Mouse (Mus musculus): Measurements from ENCODE around the gene Zdhhc21.

Zdhhc21 gene

DNA sequence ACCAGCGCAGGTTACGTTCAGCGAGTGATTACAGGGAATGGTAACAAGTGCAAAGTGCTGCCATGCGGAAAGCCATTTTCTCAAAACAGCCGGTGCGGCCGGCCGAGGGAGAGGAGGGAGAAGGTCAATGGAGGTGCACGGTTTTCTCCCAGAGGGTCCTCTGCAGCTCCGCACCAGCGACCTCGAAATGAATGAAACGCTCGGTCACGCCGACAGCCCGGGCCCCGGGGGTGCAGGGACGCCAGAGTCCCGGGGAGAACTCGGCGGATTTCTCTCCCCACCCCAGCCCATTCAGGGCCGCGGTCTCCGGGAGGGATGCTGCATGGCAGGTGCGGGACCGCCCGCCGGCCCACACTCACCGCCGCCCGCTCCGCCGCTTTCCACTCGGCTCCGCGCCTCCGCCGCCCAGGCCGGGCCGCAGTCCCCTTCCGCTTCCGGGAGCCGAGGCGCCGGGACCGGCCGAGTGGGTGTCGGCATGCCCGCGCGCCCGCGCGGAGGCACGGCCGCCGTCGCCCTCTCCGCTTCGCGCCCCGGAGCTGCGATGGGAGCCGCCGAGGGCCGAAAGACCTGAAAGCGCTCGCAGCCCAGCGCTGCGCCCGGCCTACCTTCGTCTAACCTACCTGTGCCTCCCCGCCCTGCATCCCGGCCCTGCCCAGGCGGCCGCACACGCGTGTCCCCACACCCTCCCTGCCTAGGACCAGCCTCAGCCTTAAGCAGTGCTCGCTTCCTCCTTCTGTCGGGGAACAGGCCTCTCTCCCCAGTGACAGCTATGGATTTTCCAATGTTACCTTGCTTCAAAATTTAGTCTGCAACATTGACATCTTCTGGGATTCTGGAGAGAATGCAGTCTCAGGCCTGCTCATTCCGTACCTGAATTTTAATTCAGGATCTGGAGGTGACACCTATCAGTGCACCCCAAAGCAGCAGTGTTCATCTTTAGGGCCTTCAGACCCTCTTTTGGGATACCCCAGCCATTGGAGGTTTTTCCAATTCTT, at the start of gene Zdhhc21:
Gene Zdhhc21, minus strand, starts transcription at position 828 of the 995 bp plus-strand sequence.
- peak; percentile 61 for DNase-seq (ENCODE audit: low read depth, low spot score)

DNA sequence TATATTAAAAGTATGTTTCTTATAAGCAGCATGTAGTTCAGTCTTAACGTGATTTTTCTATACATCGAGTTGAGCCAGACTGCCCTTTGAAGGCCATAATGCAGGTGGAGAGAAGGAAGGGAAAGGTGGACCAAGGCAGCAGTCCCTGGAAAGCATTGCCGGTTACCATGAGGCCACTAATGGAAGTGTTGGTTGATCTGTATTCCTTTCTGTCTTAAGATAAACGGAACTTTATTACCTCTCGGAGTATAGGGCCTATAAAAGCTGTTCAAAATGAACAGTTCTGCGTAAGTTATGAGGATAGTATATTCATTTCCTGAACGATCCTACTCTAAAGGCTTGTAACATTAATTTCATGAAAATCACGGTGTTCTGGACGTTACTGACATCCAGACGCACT, 35.5 kb upstream of the Zdhhc21 start:
- DNase-seq (ENCODE audit: low read depth, low spot score) = no peak

DNA sequence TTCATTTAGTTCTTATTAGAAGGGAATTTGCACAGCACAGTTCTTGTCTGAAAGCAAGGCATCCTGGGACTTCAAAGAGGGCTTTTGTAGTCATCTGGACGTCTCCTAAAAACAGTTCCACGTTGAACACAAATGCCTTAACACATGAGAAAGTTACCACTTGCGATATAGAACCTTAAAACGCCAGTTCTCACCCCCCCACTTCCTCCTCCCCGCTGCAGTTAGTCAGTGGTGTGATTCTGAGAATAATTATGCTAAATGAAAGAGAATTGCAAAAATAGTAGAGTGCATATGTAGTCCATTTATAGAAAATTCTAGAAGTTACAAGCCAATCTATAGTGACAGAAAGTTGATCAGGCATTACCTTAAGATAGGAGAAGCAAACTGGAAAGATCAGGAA, 32.5 kb upstream of the Zdhhc21 start:
- DNase-seq (ENCODE audit: low read depth, low spot score) = no peak

DNA sequence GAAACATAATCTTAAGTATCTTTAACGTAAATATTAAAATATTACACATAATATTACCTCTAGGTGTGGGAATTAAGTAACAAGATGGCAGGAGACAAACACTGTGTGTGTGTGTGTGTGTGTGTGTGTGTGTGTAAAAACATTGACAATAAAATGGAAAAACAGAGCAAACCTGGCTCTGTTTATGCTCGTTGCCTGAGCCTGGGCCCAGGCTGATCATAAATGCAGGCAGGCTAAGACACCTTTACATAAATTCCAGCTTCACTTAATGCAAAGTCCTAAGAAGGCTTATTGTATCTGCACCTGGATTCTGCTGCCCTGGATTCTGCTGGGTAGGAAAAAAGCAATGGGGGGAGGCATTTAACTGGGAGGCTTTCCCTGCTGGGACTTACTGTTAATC, 31.8 kb upstream of the Zdhhc21 start:
- no peak for DNase-seq (ENCODE audit: low read depth, low spot score)

DNA sequence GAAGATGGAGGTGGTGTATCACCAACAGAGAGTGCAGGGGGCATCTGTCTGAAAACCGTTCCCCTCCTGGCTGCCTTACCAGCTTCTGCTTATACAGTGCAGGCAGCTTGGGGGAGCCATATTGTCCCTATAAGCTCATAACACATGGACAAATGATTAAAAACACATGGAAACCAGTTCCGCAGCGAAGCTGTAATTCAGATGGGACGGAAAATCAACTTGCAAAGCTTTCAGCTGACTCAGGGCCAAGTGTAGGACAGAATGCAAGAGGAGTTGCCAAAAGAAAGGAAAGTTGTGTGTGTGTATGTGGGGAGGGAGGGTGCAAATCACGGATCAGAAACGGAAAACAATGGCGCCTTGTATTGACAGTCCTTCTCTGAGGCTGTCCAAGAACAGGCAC, 31.3 kb upstream of the Zdhhc21 start:
- no peak for DNase-seq (ENCODE audit: low read depth, low spot score)

DNA sequence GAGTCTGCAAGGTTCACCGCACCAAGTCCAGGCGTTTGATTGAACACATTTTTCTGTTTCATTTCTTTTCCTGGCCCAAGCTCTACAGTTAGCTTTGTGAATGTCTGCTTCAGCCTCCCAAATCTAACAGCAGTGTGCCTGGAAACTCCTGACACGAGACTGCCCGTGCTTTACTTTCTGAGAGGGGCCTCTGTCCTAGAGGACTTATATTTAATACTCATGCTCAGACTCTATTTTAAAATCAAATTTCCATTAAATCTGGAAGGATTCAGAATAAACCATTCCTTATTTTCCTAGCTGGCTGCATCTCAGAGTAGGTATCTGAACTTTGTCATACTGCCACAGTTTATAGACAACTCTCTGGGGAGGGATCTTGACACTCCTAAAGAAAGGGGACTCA, 30.8 kb upstream of the Zdhhc21 start:
- no peak for DNase-seq (ENCODE audit: low read depth, low spot score)

DNA sequence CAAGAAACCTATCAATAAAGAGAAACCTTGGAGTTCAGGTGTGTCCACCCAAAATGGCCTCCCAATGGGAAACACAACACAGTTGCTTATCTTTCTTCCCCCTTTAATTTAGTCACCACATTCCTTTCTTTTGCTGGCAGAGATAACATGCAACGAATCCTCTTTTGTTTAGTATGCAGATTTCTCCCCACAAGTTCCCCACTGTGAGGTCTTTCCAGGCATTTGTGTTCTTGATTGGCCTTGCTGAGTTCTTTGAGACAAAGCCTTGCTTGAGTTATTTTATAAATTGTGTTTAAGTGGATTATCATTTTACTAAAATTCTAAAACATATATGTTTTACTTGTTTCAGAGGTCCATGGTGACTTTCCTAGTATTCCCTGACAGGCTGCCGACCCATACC, 26.4 kb upstream of the Zdhhc21 start:
- DNase-seq (ENCODE audit: low read depth, low spot score) = no peak

DNA sequence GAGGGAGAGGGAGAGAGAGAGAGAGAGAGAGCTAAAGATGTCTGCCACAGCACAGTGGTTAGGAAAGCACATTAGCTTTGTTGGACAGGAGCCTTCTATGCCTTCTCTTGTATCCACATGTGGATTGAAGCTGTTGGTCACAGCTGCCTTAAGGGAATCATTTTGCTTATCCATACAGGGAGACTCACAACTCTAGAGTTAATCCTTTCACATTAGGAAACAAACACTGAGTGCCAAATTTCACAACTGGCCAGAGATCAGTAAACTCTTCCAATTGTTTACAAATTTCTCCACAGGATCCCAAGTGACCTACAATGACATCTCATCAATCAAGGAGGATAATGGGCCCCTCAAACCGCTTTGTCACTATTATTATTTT, 25.8 kb upstream of the Zdhhc21 start:
- DNase-seq (ENCODE audit: low read depth, low spot score) = no peak

DNA sequence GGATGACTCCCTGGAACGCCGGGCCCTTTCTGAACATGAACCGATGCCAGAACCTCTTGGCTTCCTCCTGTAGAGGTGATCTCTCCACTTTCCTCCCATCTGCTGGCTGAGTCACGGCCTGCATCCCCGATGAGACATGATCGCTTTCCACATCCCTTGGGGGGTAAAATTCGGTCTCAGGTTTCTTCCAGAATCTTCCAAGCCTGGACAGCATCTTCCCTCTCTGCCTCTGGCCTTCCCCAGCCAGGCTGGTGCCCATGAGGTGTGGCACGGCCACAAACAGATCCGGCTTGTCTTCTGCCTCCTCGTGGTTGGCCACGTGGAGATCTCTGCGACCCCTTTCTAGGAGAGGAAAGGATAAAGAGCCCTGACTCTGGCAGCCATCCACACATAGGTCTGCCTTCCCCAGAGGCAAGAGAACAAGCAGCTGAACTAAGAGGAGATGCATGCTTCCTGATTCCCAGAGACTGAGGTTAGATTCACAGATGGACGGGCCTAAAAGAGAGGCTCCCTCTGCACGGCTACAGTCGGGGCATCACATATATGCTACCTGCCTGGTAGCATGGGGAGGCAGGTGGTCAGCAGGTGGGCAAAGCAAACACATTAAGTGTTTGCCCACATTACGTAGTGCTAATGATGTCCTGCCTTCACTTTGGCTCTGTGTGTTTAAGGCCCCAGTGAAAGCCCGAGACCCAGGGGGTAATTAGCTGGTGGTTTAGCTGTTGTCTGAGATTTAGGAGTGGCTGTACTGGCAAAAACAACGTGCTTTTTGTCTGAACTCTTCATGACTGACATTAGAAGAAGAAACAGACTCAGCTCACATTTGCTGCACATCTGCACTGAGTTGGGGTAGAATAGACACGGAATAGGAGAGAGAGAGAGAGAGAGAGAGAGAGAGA, 25.1 kb upstream of the Zdhhc21 start, which contains the start of gene Cer1:
Gene Cer1, minus strand, starts transcription at position 513 of the 899 bp plus-strand sequence.
- DNase-seq (ENCODE audit: low read depth, low spot score) = no peak

DNA sequence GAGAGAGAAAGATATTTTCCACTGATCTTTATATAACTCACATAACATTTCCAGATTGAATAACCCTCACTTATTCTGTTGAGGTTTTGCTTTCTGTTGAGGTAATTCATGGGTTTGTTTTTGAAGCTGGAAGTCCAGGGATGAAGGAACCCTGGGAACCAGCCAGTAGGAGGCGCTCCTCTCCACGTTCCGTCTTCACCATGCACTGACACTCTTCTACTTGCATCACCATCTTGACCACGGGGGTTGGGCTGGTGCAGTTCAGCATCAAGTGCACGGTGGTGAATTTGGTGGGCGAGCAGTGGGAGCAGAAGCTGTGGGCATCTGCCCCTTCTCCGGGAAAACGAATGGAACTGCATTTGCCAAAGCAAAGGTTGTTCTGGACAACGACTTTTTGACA, 22.7 kb upstream of the Zdhhc21 start:
- no peak for DNase-seq (ENCODE audit: low read depth, low spot score)

DNA sequence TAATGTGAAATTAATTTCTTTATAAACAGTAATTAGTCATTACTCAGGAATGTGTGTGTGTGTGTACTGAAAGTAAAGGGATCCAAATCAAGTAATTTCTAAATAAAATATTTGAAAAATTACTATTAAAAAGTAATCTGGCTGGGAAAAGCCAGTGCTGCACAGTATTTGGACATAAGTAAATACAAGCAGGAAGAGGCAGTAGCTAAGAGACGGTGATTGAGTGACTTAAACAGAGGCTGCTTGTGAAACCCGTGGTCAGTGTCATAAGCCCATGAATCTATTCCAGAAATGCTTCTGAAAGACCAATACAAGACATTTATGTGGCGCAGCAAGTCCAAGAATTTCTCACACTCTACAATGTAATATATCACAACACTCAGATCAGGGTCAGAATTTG, 21.6 kb upstream of the Zdhhc21 start:
- DNase-seq (ENCODE audit: low read depth, low spot score) = no peak

DNA sequence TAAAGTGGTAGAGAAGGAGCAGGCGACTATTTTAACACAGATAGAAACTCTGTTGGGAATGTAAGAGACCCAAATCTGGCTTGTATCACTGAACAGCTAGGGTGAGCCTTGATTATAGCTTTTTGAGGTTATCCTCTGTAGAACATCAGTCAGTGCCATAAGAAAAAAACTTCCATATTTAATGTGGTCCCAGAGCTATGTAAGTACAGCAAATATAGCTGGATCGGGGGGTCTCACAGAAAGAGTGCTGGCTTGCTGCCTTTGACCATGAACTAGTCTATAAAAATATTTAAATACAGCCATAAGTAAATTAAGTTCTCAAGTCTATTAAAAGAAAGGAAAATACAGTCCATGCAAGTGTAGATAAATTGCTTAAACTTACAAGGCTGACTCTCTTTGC, 20.5 kb upstream of the Zdhhc21 start:
- no peak for DNase-seq (ENCODE audit: low read depth, low spot score)

DNA sequence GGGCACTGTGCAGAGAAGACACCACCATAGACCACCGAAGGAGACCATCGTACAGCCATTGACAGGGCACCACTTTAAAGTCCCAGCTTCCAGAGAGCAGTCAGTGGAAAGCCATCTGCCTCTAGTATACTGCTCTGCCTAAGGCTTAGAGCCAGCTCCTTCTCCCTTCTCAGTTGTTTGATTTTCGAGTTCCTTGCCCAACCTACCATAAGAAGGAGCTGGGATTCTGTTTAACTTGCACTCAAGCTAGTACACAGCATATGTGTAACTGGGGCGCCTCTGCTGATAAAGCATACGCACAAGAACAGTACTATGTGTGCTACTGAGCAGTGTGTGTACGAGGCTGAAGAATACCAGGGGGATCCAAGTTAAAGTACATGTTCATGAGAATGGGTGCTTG, 19.4 kb upstream of the Zdhhc21 start:
- DNase-seq (ENCODE audit: low read depth, low spot score) = no peak

DNA sequence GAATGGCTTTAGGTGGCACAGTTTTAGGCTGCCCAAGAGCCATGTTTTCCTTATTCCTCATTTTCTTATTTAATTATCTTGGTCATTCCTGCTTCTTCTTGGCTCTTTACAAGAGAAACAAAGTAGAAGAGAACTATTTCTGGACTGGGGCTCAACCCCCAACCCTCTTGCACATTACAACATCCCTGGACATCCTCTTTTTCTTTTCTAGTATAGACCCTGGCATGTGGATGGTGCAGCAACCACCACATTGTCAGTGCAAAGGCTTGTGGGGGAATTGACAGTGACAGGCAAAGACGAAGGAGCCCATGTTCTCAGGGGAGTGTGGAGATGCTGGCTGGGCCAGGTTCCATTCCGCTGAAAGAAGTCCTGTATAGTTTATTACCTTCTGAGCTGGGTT, 16.9 kb upstream of the Zdhhc21 start:
- DNase-seq (ENCODE audit: low read depth, low spot score) = no peak

DNA sequence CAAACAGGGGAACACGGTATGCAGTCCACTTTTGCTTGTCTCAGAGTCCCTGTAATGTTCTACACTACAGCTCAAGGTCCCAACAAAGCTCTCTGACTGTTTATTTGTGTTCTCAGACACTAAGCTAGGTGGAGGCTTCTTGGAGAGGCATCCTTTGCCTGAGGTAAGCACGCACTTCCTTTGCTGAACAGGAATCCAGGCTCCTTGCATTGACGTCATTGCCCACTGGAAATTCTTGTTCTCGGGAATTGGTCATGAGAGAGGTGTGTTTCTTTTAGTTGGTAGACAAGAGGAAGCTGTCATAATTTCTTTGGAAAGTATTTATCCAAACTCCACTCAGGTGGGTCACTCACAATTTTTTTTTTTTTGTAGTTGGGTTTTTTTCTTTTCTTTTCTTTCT, 15.8 kb upstream of the Zdhhc21 start:
- DNase-seq (ENCODE audit: low read depth, low spot score) = no peak

DNA sequence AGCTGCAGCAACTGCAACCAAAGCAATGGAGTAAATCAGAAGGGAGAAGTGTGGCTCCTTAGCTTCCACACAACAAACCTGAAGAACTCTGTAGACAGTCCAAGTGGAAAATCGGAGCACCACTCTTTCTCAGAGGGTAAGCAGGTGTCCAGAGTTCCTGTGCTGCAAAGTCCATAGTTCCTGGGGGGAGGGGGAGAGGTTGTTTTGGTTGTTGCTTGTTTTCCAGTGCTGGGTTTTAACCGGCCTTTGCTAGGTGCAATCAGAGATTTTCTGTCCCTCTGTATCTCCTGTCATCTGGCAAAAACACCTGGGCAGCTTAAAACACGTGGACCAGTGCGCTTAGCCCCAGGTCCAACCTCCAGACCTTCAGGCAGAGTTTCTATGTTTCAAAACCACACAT, 15.0 kb upstream of the Zdhhc21 start:
- no peak for DNase-seq (ENCODE audit: low read depth, low spot score)

DNA sequence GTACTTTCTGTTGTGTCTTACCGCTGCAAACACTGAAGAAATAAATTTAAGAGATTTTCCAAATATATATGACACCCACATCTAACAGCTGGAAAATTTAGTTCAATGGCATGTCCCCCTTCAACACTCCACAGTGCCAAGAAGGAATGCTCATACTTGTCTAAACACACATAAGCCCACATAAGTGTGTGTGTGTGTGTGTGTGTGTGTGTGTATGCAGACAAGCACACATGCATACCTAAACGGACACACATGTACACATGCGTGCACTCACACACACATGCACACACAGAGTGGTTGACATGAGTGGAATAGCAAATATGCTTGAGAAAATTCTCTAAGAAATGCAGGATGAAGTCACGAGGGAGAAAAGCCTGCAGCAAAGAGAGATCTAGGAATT, 12.8 kb upstream of the Zdhhc21 start:
- DNase-seq (ENCODE audit: low read depth, low spot score) = no peak

DNA sequence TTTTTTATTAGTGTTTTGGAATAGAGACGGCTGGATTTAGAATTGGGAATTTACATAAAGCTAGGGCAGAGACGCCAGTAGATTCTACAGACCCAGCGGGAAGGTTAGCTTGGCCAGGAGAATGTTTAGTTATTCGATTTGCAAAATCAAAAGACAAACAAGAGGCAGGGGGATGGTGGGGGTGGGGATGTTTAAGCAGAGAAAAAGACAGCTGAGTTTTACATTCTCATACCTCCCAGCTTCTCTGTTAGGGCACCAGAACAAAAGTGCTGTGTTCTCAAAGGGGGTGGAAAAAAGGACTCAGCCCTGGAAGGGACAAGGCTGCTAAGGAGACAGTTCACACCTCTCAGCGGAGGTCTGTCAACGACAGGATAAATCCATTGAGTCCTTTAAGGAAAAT, 12.4 kb upstream of the Zdhhc21 start:
- DNase-seq (ENCODE audit: low read depth, low spot score) = no peak

DNA sequence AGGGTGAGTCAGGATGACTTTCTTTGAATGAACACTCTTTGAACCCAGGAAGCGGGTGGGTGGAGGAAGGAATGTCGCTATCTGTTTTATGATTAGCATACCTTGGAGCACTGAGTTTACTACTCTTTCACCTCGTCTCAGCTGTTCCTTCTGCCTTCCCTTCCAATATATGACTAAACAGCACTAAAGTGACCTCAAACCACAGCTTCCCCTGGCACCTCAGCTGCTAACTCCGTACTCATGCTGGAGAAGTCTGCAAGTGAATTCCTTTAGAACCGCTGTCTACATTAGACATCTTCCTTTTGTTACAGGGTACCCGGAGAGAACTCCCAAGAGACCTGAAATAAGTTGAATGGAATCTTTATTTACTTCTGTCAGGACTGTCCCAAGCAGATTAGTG, 11.2 kb upstream of the Zdhhc21 start:
- no peak for DNase-seq (ENCODE audit: low read depth, low spot score)

DNA sequence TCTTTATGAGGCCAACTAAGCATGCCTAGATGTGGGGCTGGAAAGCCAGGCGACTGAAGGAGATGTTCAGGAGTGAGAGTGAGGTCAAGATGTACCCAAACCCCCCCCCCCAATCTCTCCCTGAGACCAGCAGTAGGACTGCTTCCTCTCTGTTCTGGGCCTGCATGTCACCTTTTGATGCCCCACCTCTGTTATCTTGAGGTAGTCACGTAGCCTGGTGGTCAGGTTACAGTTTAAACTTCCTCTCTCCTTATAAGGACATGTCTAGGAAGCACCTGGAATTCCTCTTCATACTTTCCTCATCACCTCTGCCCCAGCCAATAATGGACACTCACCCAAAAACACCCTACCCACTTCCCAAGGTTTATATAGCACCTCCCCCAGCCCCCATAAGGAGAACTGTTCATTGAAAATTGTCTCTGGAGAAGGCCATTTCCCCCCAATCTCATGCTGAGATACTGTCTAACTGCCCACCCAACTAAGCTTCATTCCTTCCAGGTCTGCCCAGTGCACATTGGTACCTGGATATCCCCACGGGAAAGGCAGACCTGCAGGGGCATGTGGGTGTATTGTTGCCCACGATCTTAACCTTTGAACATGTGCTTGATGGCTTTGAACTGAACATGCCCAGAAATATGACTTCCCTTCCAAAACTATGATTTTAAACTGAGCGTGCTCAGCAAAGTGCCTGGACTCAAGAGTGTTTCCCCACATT, 8.1 kb upstream of the Zdhhc21 start:
- no peak for DNase-seq (ENCODE audit: low read depth, low spot score)

DNA sequence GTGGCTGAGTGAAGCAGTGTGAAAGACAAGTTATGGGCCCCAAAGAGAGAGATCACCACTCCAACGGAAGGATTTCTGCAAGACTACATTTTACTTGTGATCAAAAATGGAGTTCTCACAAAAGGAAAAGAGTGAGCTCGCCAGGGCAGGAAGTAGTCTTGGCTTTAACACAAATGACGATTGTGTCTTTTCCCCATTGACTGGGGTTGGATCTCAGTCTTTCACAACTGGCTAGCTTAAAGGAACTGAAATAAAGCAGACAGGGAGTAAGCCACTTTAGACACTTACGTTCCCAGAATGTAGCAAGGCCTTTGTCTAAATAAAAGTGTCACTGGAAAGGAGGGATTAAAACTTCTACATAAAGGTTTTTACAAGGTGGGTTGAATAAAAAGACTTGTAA, 7.4 kb upstream of the Zdhhc21 start:
- DNase-seq (ENCODE audit: low read depth, low spot score) = no peak
